Comparison of ENCODE assay signal across 8 mouse cellular contexts in genomic region chr17:33919351-33920281, GRCm38 (mm10). TPM values are rescaled to one million over a fixed set of nuclear protein-coding genes. Genes with fewer than 3 reads are reported as not detected.
DNase-seq lines count a peak whose midpoint lies in the region; ATAC-seq lines count a peak whose summit lies in the region.

No protein-coding gene starts in this region.

- peak; percentile 91 for DNase-seq in CD4-positive, CD25-positive, alpha-beta regulatory T cell, adult 2 months (ENCODE audit: low read depth, low spot score)
- DNase-seq in adrenal gland, adult 2 months: peak; percentile 93
- DNase-seq in embryonic facial prominence, embryonic 11.5 days (ENCODE audit: low spot score): peak; percentile 46
- peak; percentile 92 for DNase-seq in heart, embryonic 10.5 days (ENCODE audit: low spot score)
- peak; percentile 90 to 92 for DNase-seq in kidney, adult 8-10 months
- DNase-seq in lung, adult 18-20 months: peak; percentile 96 to 97
- no peak for DNase-seq in neural tube, embryonic 11.5 days (ENCODE audit: low spot score)
- peak; percentile 87 for DNase-seq in testis, postnatal 14 days (ENCODE audit: low spot score)

- H3K27ac ChIP-seq in embryonic facial prominence, embryonic 11.5 days (replicated peaks; ENCODE audit: low read depth, low read length): no peak overlapping the region; the same call in 1 of the 2 replicates
- peak overlapping the region; percentile 83 for H3K27ac ChIP-seq in heart, embryonic 10.5 days
- H3K27ac ChIP-seq in neural tube, embryonic 11.5 days (ENCODE audit: low read depth, low read length): 0 out of 2 replicates have a peak overlapping the region, but pooled peaks have one; percentile 56

- no peak for ATAC-seq in embryonic facial prominence, embryonic 11.5 days (replicated peaks; ENCODE audit: insufficient number of reproducible peaks, low FRiP score, low TSS enrichment, low read depth)
- ATAC-seq in neural tube, embryonic 11.5 days (ENCODE audit: insufficient read depth, low FRiP score, low TSS enrichment): no peak

- peak overlapping the region; percentile 96 for H3K4me2 ChIP-seq in embryonic facial prominence, embryonic 11.5 days (ENCODE audit: low read depth, low read length)
- H3K4me2 ChIP-seq in neural tube, embryonic 11.5 days (ENCODE audit: low read depth): peak overlapping the region; percentile 98

- WGBS in embryonic facial prominence, embryonic 11.5 days: under 1% methylated on average over 52 of the region's 52 CpGs
- WGBS in heart, embryonic 10.5 days: under 1% methylated on average over 52 of the region's 52 CpGs
- under 1% methylated on average over 52 of the region's 52 CpGs for WGBS in neural tube, embryonic 11.5 days

- no peaks in the 10 kb centered on the region for H3K9me3 ChIP-seq in embryonic facial prominence, embryonic 11.5 days (replicated peaks; ENCODE audit: control insufficient read depth, low read length)
- no peaks in the 10 kb centered on the region for H3K9me3 ChIP-seq in heart, embryonic 10.5 days
- no peaks in the 10 kb centered on the region for H3K9me3 ChIP-seq in neural tube, embryonic 11.5 days (ENCODE audit: control insufficient read depth, low read length)

- H3K27me3 ChIP-seq in embryonic facial prominence, embryonic 11.5 days (ENCODE audit: control insufficient read depth, insufficient read depth, low read length): no peaks in the 10 kb centered on the region
- H3K27me3 ChIP-seq in heart, embryonic 10.5 days (ENCODE audit: insufficient read depth, poor library complexity, severe bottlenecking): no peaks in the 10 kb centered on the region
- no peaks in the 10 kb centered on the region for H3K27me3 ChIP-seq in neural tube, embryonic 11.5 days (ENCODE audit: control insufficient read depth, insufficient read depth, low read length)

- H3K9ac ChIP-seq in embryonic facial prominence, embryonic 11.5 days (replicated peaks; ENCODE audit: low read length): peak overlapping the region; percentile 69
- peak overlapping the region; percentile 60 for H3K9ac ChIP-seq in neural tube, embryonic 11.5 days (ENCODE audit: low read length)

- H3K36me3 ChIP-seq in embryonic facial prominence, embryonic 11.5 days (replicated peaks; ENCODE audit: control insufficient read depth, insufficient read depth, low read depth, low read length): no peaks in the 10 kb centered on the region
- H3K36me3 ChIP-seq in heart, embryonic 10.5 days: peaks cover 25% of the 10 kb centered on the region
- H3K36me3 ChIP-seq in neural tube, embryonic 11.5 days (ENCODE audit: control insufficient read depth, insufficient read depth, low read length): no peaks in the 10 kb centered on the region; the same call in 1 of the 2 replicates

- H3K4me1 ChIP-seq in embryonic facial prominence, embryonic 11.5 days (ENCODE audit: control insufficient read depth, insufficient read depth, low read length): peaks cover 2% of the 10 kb centered on the region
- peaks cover 47% of the 10 kb centered on the region for H3K4me1 ChIP-seq in heart, embryonic 10.5 days
- peaks cover 20% of the 10 kb centered on the region for H3K4me1 ChIP-seq in neural tube, embryonic 11.5 days (ENCODE audit: control insufficient read depth, insufficient read depth, low read length)

- H3K4me3 ChIP-seq in embryonic facial prominence, embryonic 11.5 days (ENCODE audit: low read depth, low read length): peak overlapping the region; percentile 51
- H3K4me3 ChIP-seq in heart, embryonic 10.5 days: peak overlapping the region; percentile 82
- H3K4me3 ChIP-seq in neural tube, embryonic 11.5 days (ENCODE audit: low read depth, low read length): peak overlapping the region; percentile 43

RNA-seq across cellular contexts. Expression of gene Zbtb22, which starts 3.9 kb away (rescaled TPM):
- 10 to 100 TPM; 26.1 to 38.3 TPM for total RNA-seq in adrenal gland, adult 2 months (2021)
- polyA plus RNA-seq in adrenal gland, adult 2 months (2012; rRNA removed): 52.1 and 57.1 TPM in 2 replicates
- 7.3 and 8.4 TPM in 2 replicates for polyA plus RNA-seq in embryonic facial prominence, embryonic 11.5 days (2014; fragmentation: Nextera tagmentation; extraction: Ambion mirVana)
- 16.0 and 17.3 TPM in 2 replicates for polyA plus RNA-seq in heart, embryonic 10.5 days (2016; fragmentation: Nextera tagmentation; extraction: Ambion mirVana)
- 10.5 and 11.2 TPM in 2 replicates for polyA plus RNA-seq in neural tube, embryonic 11.5 days (2014; fragmentation: Nextera tagmentation; extraction: Ambion mirVana)

RNA-seq across cellular contexts. Expression of gene Tapbp, which starts 3.9 kb away (rescaled TPM):
- 100 to 1,000 TPM; 151 to 171 TPM for total RNA-seq in adrenal gland, adult 2 months (2021)
- 244 and 245 TPM in 2 replicates for polyA plus RNA-seq in adrenal gland, adult 2 months (2012; rRNA removed)
- polyA plus RNA-seq in embryonic facial prominence, embryonic 11.5 days (2014; fragmentation: Nextera tagmentation; extraction: Ambion mirVana): 11.3 and 12.8 TPM in 2 replicates
- polyA plus RNA-seq in heart, embryonic 10.5 days (2016; fragmentation: Nextera tagmentation; extraction: Ambion mirVana): 13.9 and 20.5 TPM in 2 replicates
- 12.9 and 16.2 TPM in 2 replicates for polyA plus RNA-seq in neural tube, embryonic 11.5 days (2014; fragmentation: Nextera tagmentation; extraction: Ambion mirVana)

RNA-seq across cellular contexts. Expression of gene Rgl2, which starts 9.7 kb away (rescaled TPM):
- total RNA-seq in adrenal gland, adult 2 months (2021): 10 to 100 TPM; 44.2 to 44.4 TPM
- 237 and 298 TPM in 2 replicates for polyA plus RNA-seq in adrenal gland, adult 2 months (2012; rRNA removed)
- 26.0 and 26.3 TPM in 2 replicates for polyA plus RNA-seq in embryonic facial prominence, embryonic 11.5 days (2014; fragmentation: Nextera tagmentation; extraction: Ambion mirVana)
- polyA plus RNA-seq in heart, embryonic 10.5 days (2016; fragmentation: Nextera tagmentation; extraction: Ambion mirVana): 37.1 and 44.2 TPM in 2 replicates
- 38.7 and 42.6 TPM in 2 replicates for polyA plus RNA-seq in neural tube, embryonic 11.5 days (2014; fragmentation: Nextera tagmentation; extraction: Ambion mirVana)

RNA-seq across cellular contexts. Expression of gene Daxx, which starts 10.4 kb away (rescaled TPM):
- total RNA-seq in adrenal gland, adult 2 months (2021): 10 to 100 TPM; 29.0 to 30.3 TPM
- 54.7 and 65.7 TPM in 2 replicates for polyA plus RNA-seq in adrenal gland, adult 2 months (2012; rRNA removed)
- polyA plus RNA-seq in embryonic facial prominence, embryonic 11.5 days (2014; fragmentation: Nextera tagmentation; extraction: Ambion mirVana): 55.0 and 59.9 TPM in 2 replicates
- polyA plus RNA-seq in heart, embryonic 10.5 days (2016; fragmentation: Nextera tagmentation; extraction: Ambion mirVana): 46.6 and 52.9 TPM in 2 replicates
- 61.2 and 61.4 TPM in 2 replicates for polyA plus RNA-seq in neural tube, embryonic 11.5 days (2014; fragmentation: Nextera tagmentation; extraction: Ambion mirVana)

RNA-seq across cellular contexts. Expression of gene Platr17, which starts 14.7 kb away (rescaled TPM):
- total RNA-seq in adrenal gland, adult 2 months (2021): not detected
- not detected in 2 replicates for polyA plus RNA-seq in adrenal gland, adult 2 months (2012; rRNA removed)
- 0.36 TPM in 2 replicates for polyA plus RNA-seq in embryonic facial prominence, embryonic 11.5 days (2014; fragmentation: Nextera tagmentation; extraction: Ambion mirVana)
- 0.28 and 0.73 TPM in 2 replicates for polyA plus RNA-seq in heart, embryonic 10.5 days (2016; fragmentation: Nextera tagmentation; extraction: Ambion mirVana)
- polyA plus RNA-seq in neural tube, embryonic 11.5 days (2014; fragmentation: Nextera tagmentation; extraction: Ambion mirVana): not detected in 2 replicates

Comparison
In these comparisons a context has a peak if more than half of its experiments do, and no peak if none do; other contexts are left out.
1. RNA of gene Tapbp, which starts 3.9 kb away (polyA plus RNA-seq): 244 to 245 TPM in adrenal gland, adult 2 months; 13.9 to 20.5 TPM in heart, embryonic 10.5 days, 12.9 to 16.2 TPM in neural tube, embryonic 11.5 days and 11.3 to 12.8 TPM in embryonic facial prominence, embryonic 11.5 days; every median in the first group is over 10 times any median in the second.
2. Peak in every context shown above with its lines, with median percentiles within 50 percentile points of each other: H3K4me3 ChIP-seq.